Mouse (Mus musculus) G1E (cell line): ENCODE measurements at regions not wholly inside any gene's neighbourhood (a gene's known extent, or its start where the extent isn't known, plus 50 kb on each side); places are given as distances from the start of the nearest gene placed in this dataset.

Source experiments
- CTCF ChIP-seq: IDR thresholded peaks from 2 replicates; pipeline ENCODE4 v1.5.1; 2012; ENCODE audit warnings: low read depth, low read length, inconsistent platforms, mixed read lengths
- GATA1 ChIP-seq: IDR thresholded peaks from 2 replicates; pipeline ENCODE4 v1.6.1; 2012; ENCODE audit warnings: borderline replicate concordance, low read length, inconsistent platforms, mixed read lengths
- GATA2 ChIP-seq: IDR thresholded peaks from 2 replicates; pipeline ENCODE4 v1.6.1; 2012; ENCODE audit warnings: low read depth, low read length, inconsistent platforms, borderline replicate concordance
- POLR2AphosphoS5 ChIP-seq: IDR thresholded peaks from 2 replicates; pipeline ENCODE4 v1.6.1; 2012; ENCODE audit warnings: low read depth, low read length, inconsistent platforms; ENCODE audit not compliant: insufficient replicate concordance

GRCm38 (mm10) chr14:25362771-25363170, 96.2 kb upstream of the Zmiz1 start:
- no peak for TF ChIP-seq CTCF
- no peak for TF ChIP-seq GATA2
- TF ChIP-seq GATA1 = no peak
- TF ChIP-seq POLR2AphosphoS5 = no peak
